Mouse (Mus musculus) myocyte (in vitro differentiated cells): ENCODE results near the gene Chst5. TPM values are rescaled to one million over a fixed set of nuclear protein-coding genes. Genes with fewer than 3 reads are reported as not detected.
"Not testable (repeated sequence)": the region's sequence is repeated elsewhere in the genome, so short reads cannot be mapped to it uniquely, and the experiment has no call there.

ENCODE experiments used
- H3K27me3 ChIP-seq: one replicate; pipeline ENCODE4 v1.6.1; 2011; ENCODE audit not compliant: control insufficient read depth, insufficient read depth, insufficient read length
- H3K36me3 ChIP-seq: one replicate; pipeline ENCODE4 v1.6.1; 2011; ENCODE audit not compliant: control insufficient read depth, insufficient read depth
- H3K4me2 ChIP-seq: one replicate; pipeline ENCODE4 v1.6.1; 2011; ENCODE audit warnings: low read depth, control low read depth
- H3K4me3 ChIP-seq: one replicate; pipeline ENCODE4 v1.5.1; 2011; ENCODE audit warnings: mild to moderate bottlenecking, control low read depth, moderate library complexity
- H3K79me2 ChIP-seq: one replicate; pipeline ENCODE4 v1.6.1; 2011; ENCODE audit not compliant: control insufficient read depth, insufficient read depth
- H3ac ChIP-seq: one replicate; pipeline ENCODE4 v1.6.1; 2011; ENCODE audit not compliant: control insufficient read depth, insufficient read length
- CEBPB ChIP-seq: IDR thresholded peaks from 2 replicates; pipeline ENCODE4 v1.6.1; 2011; ENCODE audit warnings: mild to moderate bottlenecking, moderate library complexity; ENCODE audit not compliant: poor library complexity, insufficient read depth, severe bottlenecking
- E2F4 ChIP-seq: IDR thresholded peaks from one replicate; pipeline ENCODE4 v1.6.1; 2011; ENCODE audit warnings: mild to moderate bottlenecking, control low read depth, moderate library complexity; ENCODE audit not compliant: insufficient read depth
- MAX ChIP-seq: IDR thresholded peaks from one replicate; pipeline ENCODE4 v1.6.1; 2011; ENCODE audit warnings: low read depth, mild to moderate bottlenecking, control low read depth
- MYOD1 ChIP-seq, 3 experiments: IDR thresholded peaks; one replicate each; pipeline ENCODE4 v1.6.1; 2011; ENCODE audit warnings: control low read depth in 2 of 3, low read depth in 2 of 3, mild to moderate bottlenecking in 2 of 3, moderate library complexity in 1 of 3; ENCODE audit not compliant: insufficient read length in 2 of 3, control insufficient read depth in 1 of 3
- MYOG ChIP-seq, 3 experiments: IDR thresholded peaks; one replicate each; pipeline ENCODE4 v1.6.1; 2011; ENCODE audit warnings: control low read depth in 2 of 3, low read depth in 2 of 3, mild to moderate bottlenecking in 2 of 3; ENCODE audit not compliant: insufficient read length in 2 of 3, control insufficient read depth in 1 of 3, insufficient read depth in 1 of 3
- POLR2A ChIP-seq: IDR thresholded peaks from one replicate; pipeline ENCODE4 v1.6.1; 2011; ENCODE audit warnings: low read depth, mild to moderate bottlenecking, control low read depth, moderate library complexity; ENCODE audit not compliant: insufficient read length
- POLR2AphosphoS2 ChIP-seq: IDR thresholded peaks from one replicate; pipeline ENCODE4 v1.6.1; 2011; ENCODE audit warnings: low read depth, control low read depth; ENCODE audit not compliant: insufficient read length
- REST ChIP-seq: IDR thresholded peaks from one replicate; pipeline ENCODE4 v1.6.1; 2011; ENCODE audit warnings: mild to moderate bottlenecking, control low read depth, moderate library complexity; ENCODE audit not compliant: insufficient read depth, insufficient read length
- SRF ChIP-seq: IDR thresholded peaks from one replicate; pipeline ENCODE4 v1.6.1; 2011; ENCODE audit warnings: low read depth; ENCODE audit not compliant: control insufficient read depth, insufficient read length
- TCF12 ChIP-seq: IDR thresholded peaks from one replicate; pipeline ENCODE4 v1.6.1; 2011; ENCODE audit warnings: mild to moderate bottlenecking, control low read depth; ENCODE audit not compliant: poor library complexity, insufficient read depth, severe bottlenecking
- TCF3 ChIP-seq: IDR thresholded peaks from one replicate; pipeline ENCODE4 v1.6.1; 2011; ENCODE audit warnings: low read depth, control low read depth; ENCODE audit not compliant: insufficient read length
- USF1 ChIP-seq: IDR thresholded peaks from one replicate; pipeline ENCODE4 v1.6.1; 2011; ENCODE audit warnings: low read depth, mild to moderate bottlenecking, control low read depth, moderate library complexity
- polyA plus RNA-seq: library from polyadenylated mRNA; unstranded; fragments of >200 nt; fragmentation: generic; extraction: Trizol; gene quantifications from one replicate; pipeline ENCODE4 v1.2.1, GENCODE M21; 2012; ENCODE audit warnings: missing spikeins

Chst5 gene
- polyA plus RNA-seq, 1 experiment = 0.14 TPM

- Histone ChIP-seq H3K79me2 (no peaks in the 10 kb centered on the region), H3K4me2 (no peak overlapping the region), H3ac (no peak overlapping the region), H3K4me3 (no peak overlapping the region), H3K27me3 (no peaks in the 10 kb centered on the region), H3K36me3 (peaks cover 13% of the 10 kb centered on the region)
- TF ChIP-seq REST = no peak
- no peak for TF ChIP-seq POLR2A
- no peak for TF ChIP-seq USF1
- TF ChIP-seq MYOG (IDR thresholded peaks at IDR 0.05; ENCODE audit: control insufficient read depth in 1 of 3, insufficient read depth in 1 of 3, insufficient read length in 2 of 3, low read depth in 2 of 3) = no peak
- no peak for TF ChIP-seq CEBPB
Observed at GRCm38 (mm10) chr8:111943544-111943943, 33.3 kb upstream of the Chst5 start.

DNA sequence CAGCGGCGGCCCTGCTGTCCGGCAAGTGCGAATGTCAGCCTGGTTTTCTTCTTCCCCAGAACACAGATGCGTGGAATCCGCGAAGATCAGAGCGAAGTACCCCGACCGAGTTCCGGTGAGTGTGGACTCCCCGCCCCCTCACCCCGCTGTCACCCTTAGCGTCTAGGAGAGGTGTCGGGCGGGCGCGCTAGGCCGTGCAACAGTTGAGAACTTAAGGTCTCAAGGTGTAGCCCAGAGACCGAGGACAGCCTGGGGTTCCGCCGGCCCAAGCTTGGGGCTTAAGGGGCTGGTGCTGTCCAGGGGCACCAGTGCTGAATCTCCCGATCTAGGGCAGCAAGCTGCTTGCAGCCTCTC, 30.8 kb upstream of the Chst5 start:
- TF ChIP-seq REST (peak; percentile 90), MYOD1 (IDR thresholded peaks at IDR 0.05; ENCODE audit: control insufficient read depth in 1 of 3, insufficient read length in 2 of 3, low read depth in 2 of 3) (no peak)
- Histone ChIP-seq H3K4me2 (peak overlapping the region; percentile 75), H3K79me2 (no peaks in the 10 kb centered on the region), H3ac (peak overlapping the region; percentile 34), H3K4me3 (peak overlapping the region; percentile 63), H3K27me3 (no peaks in the 10 kb centered on the region), H3K36me3 (peaks cover 13% of the 10 kb centered on the region)

- TF ChIP-seq CEBPB (no peak), POLR2A (peak; percentile 52)
- H3K36me3 ChIP-seq = peaks cover 13% of the 10 kb centered on the region
- H3K27me3 ChIP-seq = no peaks in the 10 kb centered on the region
- no peaks in the 10 kb centered on the region for H3K79me2 ChIP-seq
- H3K4me2 ChIP-seq = peak within 1 kb of the TSS; percentile 99
- peak within 1 kb of the TSS; percentile 63 for H3K4me3 ChIP-seq
- peak within 1 kb of the TSS; percentile 34 for H3ac ChIP-seq
Observed at GRCm38 (mm10) chr8:111940171-111941100, 30.2 kb upstream of the Chst5 start, which contains the start of gene Gabarapl2. Gene Gabarapl2 (plus strand): TSS chr8:111940703.

GRCm38 (mm10) chr8:111939516-111940142, 29.4 kb upstream of the Chst5 start:
- peak overlapping the region; percentile 63 for H3K4me3 ChIP-seq
- TF ChIP-seq REST (no peak), MYOD1 (IDR thresholded peaks at IDR 0.05; ENCODE audit: control insufficient read depth in 1 of 3, insufficient read length in 2 of 3, low read depth in 2 of 3) (peak in 1 of 3 experiments; percentile 32), MYOG (IDR thresholded peaks at IDR 0.05; ENCODE audit: control insufficient read depth in 1 of 3, insufficient read depth in 1 of 3, insufficient read length in 2 of 3, low read depth in 2 of 3) (peak in 1 of 3 experiments; percentile 26)
- no peaks in the 10 kb centered on the region for H3K79me2 ChIP-seq

GRCm38 (mm10) chr8:111938076-111938985, 28.1 kb upstream of the Chst5 start:
- not testable (repeated sequence) for H3K36me3 ChIP-seq

More at GRCm38 (mm10) chr8:111939516-111940142, 29.4 kb upstream of the Chst5 start:
- no peak overlapping the region for H3ac ChIP-seq
- H3K36me3 ChIP-seq = peaks cover 13% of the 10 kb centered on the region
- H3K4me2 ChIP-seq = peak overlapping the region; percentile 99
- H3K27me3 ChIP-seq = no peaks in the 10 kb centered on the region

DNA sequence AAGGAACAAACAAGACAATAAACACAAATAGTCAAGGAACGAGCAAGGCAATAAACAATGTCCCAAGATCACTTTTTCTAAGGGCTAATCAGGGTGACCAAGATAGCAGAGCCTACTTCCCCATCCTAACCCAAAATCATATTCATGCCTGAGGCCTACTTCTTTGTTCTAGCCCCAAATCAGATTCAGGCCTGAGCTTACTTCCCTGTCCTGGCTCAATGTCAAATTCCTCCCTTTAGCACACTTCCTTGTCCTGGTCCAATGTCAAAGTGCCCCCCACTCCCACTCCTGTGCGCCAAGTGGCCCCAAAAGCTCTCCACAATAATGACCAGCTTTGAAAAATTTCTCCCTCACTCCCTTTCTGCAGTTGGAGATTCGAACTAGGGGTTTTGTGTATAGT, 26.9 kb upstream of the Chst5 start:
- Histone ChIP-seq H3K4me3 (no peak overlapping the region), H3K79me2 (no peaks in the 10 kb centered on the region), H3ac (no peak overlapping the region), H3K27me3 (no peaks in the 10 kb centered on the region), H3K4me2 (no peak overlapping the region), H3K36me3 (no peaks in the 10 kb centered on the region)
- TF ChIP-seq MYOG (IDR thresholded peaks at IDR 0.05; ENCODE audit: control insufficient read depth in 1 of 3, insufficient read depth in 1 of 3, insufficient read length in 2 of 3, low read depth in 2 of 3) = no peak
- no peak for TF ChIP-seq POLR2A
- TF ChIP-seq CEBPB = no peak
- no peak for TF ChIP-seq SRF
- no peak for TF ChIP-seq REST
- TF ChIP-seq MYOD1 (IDR thresholded peaks at IDR 0.05; ENCODE audit: control insufficient read depth in 1 of 3, insufficient read length in 2 of 3, low read depth in 2 of 3) = no peak
- no peak for TF ChIP-seq TCF3
- TF ChIP-seq TCF12 = no peak
- TF ChIP-seq MAX = no peak
- TF ChIP-seq USF1 = no peak
- no peak for TF ChIP-seq E2F4
- TF ChIP-seq POLR2AphosphoS2 = no peak

More at GRCm38 (mm10) chr8:111938076-111938985, 28.1 kb upstream of the Chst5 start:
- H3K4me3 ChIP-seq, H3K79me2 ChIP-seq, H3K27me3 ChIP-seq, H3ac ChIP-seq, H3K4me2 ChIP-seq: not testable (repeated sequence)
